Mouse (Mus musculus) limb, embryonic 14.5 days (tissue): ENCODE results near the gene Kcnip1. TPM values are rescaled to one million over a fixed set of nuclear protein-coding genes. Genes with fewer than 3 reads are reported as not detected.

Source experiments
- ATAC-seq: fragments of 200-750 bp; cut with Nextera tagmentation; 2 replicates; pipeline ENCODE4 v1.8.0; 2017; ENCODE audit warnings: low read depth, moderate number of reproducible peaks, moderate TSS enrichment; ENCODE audit not compliant: low FRiP score
- DNase-seq: peaks from one replicate; pipeline ENCODE4 v3.0.0-alpha.2; 2015; ENCODE audit warnings: low spot score
- H3K27ac ChIP-seq: fragments of 300-500 bp; sonication (generic); replicated peaks from 2 replicates; pipeline ENCODE4 v1.5.1; 2014; ENCODE audit warnings: low read depth, mild to moderate bottlenecking, low read length, moderate library complexity, mixed read lengths
- H3K27me3 ChIP-seq: fragments of 300-500 bp; sonication (generic); 2 replicates; pipeline ENCODE4 v1.6.1; 2014; ENCODE audit warnings: low read length, mixed read lengths; ENCODE audit not compliant: control insufficient read depth, insufficient read depth
- H3K36me3 ChIP-seq: fragments of 300-500 bp; sonication (generic); 2 replicates; pipeline ENCODE4 v1.6.1; 2014; ENCODE audit warnings: mild to moderate bottlenecking, low read length, moderate library complexity, mixed read lengths; ENCODE audit not compliant: control insufficient read depth, insufficient read depth
- H3K4me1 ChIP-seq: fragments of 300-500 bp; sonication (generic); 2 replicates; pipeline ENCODE4 v1.6.1; 2014; ENCODE audit warnings: antibody characterized with exemption, low read length, mixed read lengths; ENCODE audit not compliant: control insufficient read depth, insufficient read depth
- H3K4me2 ChIP-seq: fragments of 300-500 bp; sonication (generic); replicated peaks from 2 replicates; pipeline ENCODE4 v1.6.1; 2014; ENCODE audit warnings: low read depth, mild to moderate bottlenecking, low read length, moderate library complexity; ENCODE audit not compliant: severe bottlenecking
- H3K4me3 ChIP-seq: fragments of 300-500 bp; sonication (generic); replicated peaks from 2 replicates; pipeline ENCODE4 v1.5.1; 2014; ENCODE audit warnings: low read length
- H3K9ac ChIP-seq: fragments of 300-500 bp; sonication (generic); 2 replicates; pipeline ENCODE4 v1.6.1; 2014; ENCODE audit warnings: mild to moderate bottlenecking, low read depth, low read length, moderate library complexity; ENCODE audit not compliant: severe bottlenecking
- H3K9me3 ChIP-seq: fragments of 300-500 bp; sonication (generic); 2 replicates; pipeline ENCODE4 v1.6.1; 2016; ENCODE audit warnings: low read length; ENCODE audit not compliant: control insufficient read depth
- POLR2A ChIP-seq: fragments of 200-500 bp; IDR thresholded peaks from 2 replicates; pipeline ENCODE4 v1.8.0; 2012; ENCODE audit warnings: inconsistent platforms, mild to moderate bottlenecking, moderate library complexity, borderline replicate concordance; ENCODE audit not compliant: insufficient read depth, insufficient read length; ENCODE audit errors: extremely low read depth
- WGBS: fragments of 180-500 bp; shearing (Covaris S2); extraction: QIAGEN DNeasy Blood & Tissue Kit; methylation state at CpG from one replicate; pipeline ENCODE4 v1.1.7; 2014; 5-methylcytosine and 5-hydroxymethylcytosine counted together
- polyA plus RNA-seq, 2 experiments: library from polyadenylated mRNA; depleted of rRNA in 1 of 2; stranded (reverse) in 1 of 2; unstranded in 1 of 2; fragments of >200 nt; fragmentation: Nextera tagmentation in 1 of 2; extraction: Ambion mirVana in 1 of 2; gene quantifications; 2 replicates each; pipeline versions ENCODE4 v1.2.1 to v1.2.3; 2012 to 2014

Gene Kcnip1
- polyA plus RNA-seq, 2 experiments = 3.4 to 5.0 TPM

GRCm38 (mm10) chr11:33938561-33939274 is 54.2 kb downstream of the Kcnip1 start:
- no peak for TF ChIP-seq POLR2A

GRCm38 (mm10) chr11:33937641-33938040 is 55.3 kb downstream of the Kcnip1 start:
- Histone ChIP-seq H3K9ac (no peak overlapping the region), H3K4me2 (no peak overlapping the region), H3K4me1 (peaks cover under 1% of the 10 kb centered on the region; the same call in 1 of the 2 replicates), H3K36me3 (no peaks in the 10 kb centered on the region), H3K9me3 (no peaks in the 10 kb centered on the region), H3K4me3 (no peak overlapping the region), H3K27me3 (no peaks in the 10 kb centered on the region), H3K27ac (no peak overlapping the region)
- no peak for ATAC-seq
- DNase-seq = no peak
- 64% methylated on average over 8 of the region's 8 CpGs for WGBS
- TF ChIP-seq POLR2A = no peak

More at GRCm38 (mm10) chr11:33938561-33939274, 54.2 kb downstream of the Kcnip1 start:
- Histone ChIP-seq H3K4me2 (no peak overlapping the region), H3K4me3 (no peak overlapping the region), H3K9me3 (no peaks in the 10 kb centered on the region), H3K27ac (no peak overlapping the region), H3K36me3 (no peaks in the 10 kb centered on the region), H3K4me1 (no peaks in the 10 kb centered on the region), H3K27me3 (no peaks in the 10 kb centered on the region), H3K9ac (no peak overlapping the region)
- no peak for DNase-seq
- ATAC-seq = no peak
- WGBS = 34% methylated on average over 7 of the region's 7 CpGs

- TF ChIP-seq POLR2A = no peak
- Histone ChIP-seq H3K9me3 (no peaks in the 10 kb centered on the region), H3K4me1 (peaks cover 4% of the 10 kb centered on the region; the same call in 1 of the 2 replicates), H3K27ac (no peak overlapping the region), H3K27me3 (no peaks in the 10 kb centered on the region), H3K9ac (no peak overlapping the region), H3K4me3 (no peak overlapping the region), H3K4me2 (no peak overlapping the region), H3K36me3 (no peaks in the 10 kb centered on the region)
- ATAC-seq (no peak), DNase-seq (no peak)
- WGBS = 67% methylated on average over 9 of the region's 9 CpGs
These were observed 58.7 kb downstream of the Kcnip1 start for GRCm38 (mm10) chr11:33934286-33934685.

GRCm38 (mm10) chr11:33932386-33933111 is 60.4 kb downstream of the Kcnip1 start:
- no peak overlapping the region for H3K9ac ChIP-seq
- H3K27me3 ChIP-seq = no peaks in the 10 kb centered on the region
- H3K4me1 ChIP-seq = peaks cover 11% of the 10 kb centered on the region
- no peaks in the 10 kb centered on the region for H3K36me3 ChIP-seq
- DNase-seq = no peak
- no peak overlapping the region for H3K4me3 ChIP-seq
- no peak overlapping the region for H3K27ac ChIP-seq
- no peak for ATAC-seq
- no peak overlapping the region for H3K4me2 ChIP-seq
- no peaks in the 10 kb centered on the region for H3K9me3 ChIP-seq
- WGBS = 44% methylated on average over 18 of the region's 18 CpGs
- TF ChIP-seq POLR2A = no peak

- H3K9ac ChIP-seq = no peak overlapping the region
- no peaks in the 10 kb centered on the region for H3K9me3 ChIP-seq
- H3K36me3 ChIP-seq = no peaks in the 10 kb centered on the region
- H3K27ac ChIP-seq = no peak overlapping the region
- ATAC-seq (no peak), DNase-seq (no peak)
- 10% methylated on average over 10 of the region's 10 CpGs for WGBS
- peaks cover 11% of the 10 kb centered on the region for H3K4me1 ChIP-seq
- H3K27me3 ChIP-seq = no peaks in the 10 kb centered on the region
- H3K4me2 ChIP-seq = no peak overlapping the region
- TF ChIP-seq POLR2A = no peak
- H3K4me3 ChIP-seq = no peak overlapping the region
These were observed 61.0 kb downstream of the Kcnip1 start for GRCm38 (mm10) chr11:33931836-33932385.
